Mouse (Mus musculus): ENCODE results near the gene Mapkap1. TPM values are rescaled to one million over a fixed set of nuclear protein-coding genes. Genes with fewer than 3 reads are reported as not detected.

Mapkap1 gene
- polyA plus RNA-seq, 1 experiment, result 50.4 TPM

DNA sequence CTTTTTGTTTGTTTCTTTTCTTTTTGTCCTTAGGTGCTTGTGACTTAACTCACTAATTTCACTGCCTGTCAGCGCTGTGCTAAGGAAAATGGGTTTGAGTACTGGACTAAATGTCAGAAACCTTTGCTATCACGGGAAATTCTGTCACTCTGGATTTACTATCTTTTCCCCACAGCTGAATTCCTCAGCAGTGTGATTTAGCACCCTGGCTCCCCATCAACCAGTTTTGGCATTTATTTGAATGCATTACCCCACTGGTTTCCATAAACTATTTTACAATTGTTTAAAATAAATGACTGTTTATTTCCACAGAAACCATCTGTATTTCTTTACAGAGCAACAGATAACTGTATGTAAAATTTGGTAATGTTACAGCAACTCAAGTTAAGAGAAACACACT is 146.2 kb downstream of the Mapkap1 start:
- TF ChIP-seq POLR2A (IDR thresholded peaks at IDR 0.05; ENCODE audit: borderline replicate concordance, insufficient read depth, low read length), result no peak
- TF ChIP-seq CTCF (IDR thresholded peaks at IDR 0.05; ENCODE audit: borderline replicate concordance, insufficient read depth, low read depth, low read length), result no peak
- WGBS, result 92% methylated on average over 2 of the region's 2 CpGs
- DNase-seq, result no peak
- Histone ChIP-seq H3K4me3 (replicated peaks; ENCODE audit: insufficient read depth, low read depth, low read length) (no peak overlapping the region), H3K27ac (ENCODE audit: insufficient read depth, low read length) (no peak overlapping the region), H3K4me1 (ENCODE audit: control insufficient read depth, insufficient read depth, low read length) (no peaks in the 10 kb centered on the region), H3K27me3 (ENCODE audit: control insufficient read depth, insufficient read depth, low read length) (no peaks in the 10 kb centered on the region)

- TF ChIP-seq POLR2A (IDR thresholded peaks at IDR 0.05; ENCODE audit: borderline replicate concordance, insufficient read depth, low read length), result no peak
- H3K4me3 ChIP-seq (replicated peaks; ENCODE audit: insufficient read depth, low read depth, low read length), result no peak overlapping the region
- WGBS, result 92% methylated on average over 6 of the region's 6 CpGs
Observed at GRCm38 (mm10) chr2:34553580-34554231, 147.1 kb downstream of the Mapkap1 start.

GRCm38 (mm10) chr2:34560146-34560545 is 153.6 kb downstream of the Mapkap1 start:
- Histone ChIP-seq H3K4me1 (ENCODE audit: control insufficient read depth, insufficient read depth, low read length) (no peaks in the 10 kb centered on the region), H3K27me3 (ENCODE audit: control insufficient read depth, insufficient read depth, low read length) (no peaks in the 10 kb centered on the region), H3K4me3 (replicated peaks; ENCODE audit: insufficient read depth, low read depth, low read length) (no peak overlapping the region), H3K27ac (ENCODE audit: insufficient read depth, low read length) (no peak overlapping the region)
- 71% methylated on average over 5 of the region's 5 CpGs for WGBS
- DNase-seq, result no peak
- no peak for TF ChIP-seq CTCF (IDR thresholded peaks at IDR 0.05; ENCODE audit: borderline replicate concordance, insufficient read depth, low read depth, low read length)
- no peak for TF ChIP-seq POLR2A (IDR thresholded peaks at IDR 0.05; ENCODE audit: borderline replicate concordance, insufficient read depth, low read length)

More at GRCm38 (mm10) chr2:34553580-34554231, 147.1 kb downstream of the Mapkap1 start:
- no peak overlapping the region for H3K27ac ChIP-seq (ENCODE audit: insufficient read depth, low read length)
- no peak for DNase-seq
- H3K27me3 ChIP-seq (ENCODE audit: control insufficient read depth, insufficient read depth, low read length), result no peaks in the 10 kb centered on the region
- H3K4me1 ChIP-seq (ENCODE audit: control insufficient read depth, insufficient read depth, low read length), result no peaks in the 10 kb centered on the region

- H3K27me3 ChIP-seq (ENCODE audit: control insufficient read depth, insufficient read depth, low read length), result no peaks in the 10 kb centered on the region
- WGBS, result 72% methylated on average over 12 of the region's 12 CpGs
- H3K4me3 ChIP-seq (replicated peaks; ENCODE audit: insufficient read depth, low read depth, low read length), result no peak overlapping the region
- no peak for DNase-seq
- peaks cover 3% of the 10 kb centered on the region; the same call in 1 of the 2 replicates for H3K4me1 ChIP-seq (ENCODE audit: control insufficient read depth, insufficient read depth, low read length)
- TF ChIP-seq CTCF (IDR thresholded peaks at IDR 0.05; ENCODE audit: borderline replicate concordance, insufficient read depth, low read depth, low read length) (no peak), POLR2A (IDR thresholded peaks at IDR 0.05; ENCODE audit: borderline replicate concordance, insufficient read depth, low read length) (no peak)
- H3K27ac ChIP-seq (ENCODE audit: insufficient read depth, low read length), result no peak overlapping the region
Observed at GRCm38 (mm10) chr2:34563089-34563694, 156.6 kb downstream of the Mapkap1 start.

DNA sequence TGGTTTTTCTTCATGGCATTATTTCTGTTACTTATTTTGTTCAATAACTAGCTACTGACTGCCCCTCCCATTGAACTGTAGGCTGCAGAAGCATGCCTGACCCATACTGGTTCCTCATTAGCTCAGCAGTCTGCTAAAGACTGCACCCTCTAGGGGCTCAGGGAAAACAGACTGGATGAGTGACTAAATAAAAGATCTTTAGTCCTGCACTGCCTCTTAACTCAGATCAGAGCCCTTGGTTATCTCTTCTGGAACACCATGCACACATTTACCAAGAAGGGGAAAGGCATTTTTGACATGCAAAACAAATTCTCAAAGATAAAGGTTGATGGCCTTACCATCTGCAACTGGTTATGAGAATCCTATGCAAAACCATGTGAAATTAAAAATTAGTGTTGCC is 157.3 kb downstream of the Mapkap1 start:
- H3K4me3 ChIP-seq (replicated peaks; ENCODE audit: insufficient read depth, low read depth, low read length), result no peak overlapping the region
- H3K27me3 ChIP-seq (ENCODE audit: control insufficient read depth, insufficient read depth, low read length), result no peaks in the 10 kb centered on the region
- H3K4me1 ChIP-seq (ENCODE audit: control insufficient read depth, insufficient read depth, low read length), result peaks cover 3% of the 10 kb centered on the region; the same call in 1 of the 2 replicates
- no peak for TF ChIP-seq CTCF (IDR thresholded peaks at IDR 0.05; ENCODE audit: borderline replicate concordance, insufficient read depth, low read depth, low read length)
- no peak for DNase-seq
- H3K27ac ChIP-seq (ENCODE audit: insufficient read depth, low read length), result no peak overlapping the region

GRCm38 (mm10) chr2:34566146-34566545 is 159.6 kb downstream of the Mapkap1 start:
- WGBS, result 44% methylated on average over 4 of the region's 4 CpGs
- peak in 1 of 2 experiments; percentile 19 for DNase-seq
- TF ChIP-seq CTCF (IDR thresholded peaks at IDR 0.05; ENCODE audit: borderline replicate concordance, insufficient read depth, low read depth, low read length) (no peak), POLR2A (IDR thresholded peaks at IDR 0.05; ENCODE audit: borderline replicate concordance, insufficient read depth, low read length) (no peak)

GRCm38 (mm10) chr2:34566601-34567000 is 160.0 kb downstream of the Mapkap1 start:
- WGBS, result 75% methylated on average over 1 of the region's 1 CpGs
- H3K27ac ChIP-seq (ENCODE audit: insufficient read depth, low read length), result no peak overlapping the region
- no peaks in the 10 kb centered on the region for H3K27me3 ChIP-seq (ENCODE audit: control insufficient read depth, insufficient read depth, low read length)
- TF ChIP-seq CTCF (IDR thresholded peaks at IDR 0.05; ENCODE audit: borderline replicate concordance, insufficient read depth, low read depth, low read length) (no peak), POLR2A (IDR thresholded peaks at IDR 0.05; ENCODE audit: borderline replicate concordance, insufficient read depth, low read length) (no peak)
- peaks cover 3% of the 10 kb centered on the region; the same call in 1 of the 2 replicates for H3K4me1 ChIP-seq (ENCODE audit: control insufficient read depth, insufficient read depth, low read length)
- DNase-seq, result no peak
- H3K4me3 ChIP-seq (replicated peaks; ENCODE audit: insufficient read depth, low read depth, low read length), result no peak overlapping the region

More at GRCm38 (mm10) chr2:34566146-34566545, 159.6 kb downstream of the Mapkap1 start:
- Histone ChIP-seq H3K4me3 (replicated peaks; ENCODE audit: insufficient read depth, low read depth, low read length) (no peak overlapping the region), H3K27me3 (ENCODE audit: control insufficient read depth, insufficient read depth, low read length) (no peaks in the 10 kb centered on the region), H3K27ac (ENCODE audit: insufficient read depth, low read length) (no peak overlapping the region), H3K4me1 (ENCODE audit: control insufficient read depth, insufficient read depth, low read length) (peaks cover 3% of the 10 kb centered on the region; the same call in 1 of the 2 replicates)

DNA sequence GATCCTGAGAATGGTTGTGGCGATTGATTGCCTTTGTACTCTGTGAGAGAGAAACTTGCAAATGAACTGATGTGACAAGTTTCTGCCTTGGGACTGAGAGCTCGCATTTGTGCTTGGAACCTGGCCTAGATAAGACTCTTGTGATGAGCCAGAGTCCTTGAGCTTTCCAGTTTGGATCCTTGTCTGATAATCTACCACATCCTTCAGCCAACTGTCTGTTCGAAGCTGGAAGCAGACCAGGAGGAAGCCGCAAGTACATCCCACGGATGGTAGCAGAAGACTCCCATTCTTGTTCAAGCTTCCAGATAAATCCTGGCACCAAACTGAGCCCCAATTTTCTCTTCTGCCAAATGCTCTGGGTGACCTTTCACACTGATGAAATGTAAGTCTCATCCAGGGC is 162.6 kb downstream of the Mapkap1 start:
- H3K27ac ChIP-seq (ENCODE audit: insufficient read depth, low read length), result no peak overlapping the region
- peaks cover 3% of the 10 kb centered on the region; the same call in 1 of the 2 replicates for H3K4me1 ChIP-seq (ENCODE audit: control insufficient read depth, insufficient read depth, low read length)
- peak in 1 of 2 experiments; percentile 22 for DNase-seq
- H3K4me3 ChIP-seq (replicated peaks; ENCODE audit: insufficient read depth, low read depth, low read length), result no peak overlapping the region
- H3K27me3 ChIP-seq (ENCODE audit: control insufficient read depth, insufficient read depth, low read length), result no peaks in the 10 kb centered on the region
- 29% methylated on average over 5 of the region's 5 CpGs for WGBS
- TF ChIP-seq POLR2A (IDR thresholded peaks at IDR 0.05; ENCODE audit: borderline replicate concordance, insufficient read depth, low read length), result no peak
- TF ChIP-seq CTCF (IDR thresholded peaks at IDR 0.05; ENCODE audit: borderline replicate concordance, insufficient read depth, low read depth, low read length), result no peak

Data from cerebellum, adult 2 months (tissue).